Mouse (Mus musculus) heart, postnatal 25 days (tissue): ENCODE data around the gene Cd3g. TPM values are rescaled to one million over a fixed set of nuclear protein-coding genes. Genes with fewer than 3 reads are reported as not detected.

Experiments used
- DNase-seq: peaks from one replicate; pipeline ENCODE4 v3.0.0; 2022; ENCODE audit warnings: low spot score
- intact Hi-C: fragments of 180-260 bp; cut with DNase I; formaldehyde crosslinking; loops from one replicate; pipeline ENCODE4 v1.15.1; 2025
- total RNA-seq, 2 experiments: library from RNA; stranded (reverse); gene quantifications; 2 replicates each; pipeline ENCODE4 v1.2.3; 2021

Gene Cd3g
- total RNA-seq, 2 experiments from 2014 or later: not detected

- intact Hi-C loops: loop anchor here (2.0 kb wide), 1 partner anchor 40 kb away; the partner anchor contains the start of gene Kmt2a
- DNase-seq: no peak
Observed at GRCm38 (mm10) chr9:44921123-44921468, 59.1 kb downstream of the Cd3g start.

DNA sequence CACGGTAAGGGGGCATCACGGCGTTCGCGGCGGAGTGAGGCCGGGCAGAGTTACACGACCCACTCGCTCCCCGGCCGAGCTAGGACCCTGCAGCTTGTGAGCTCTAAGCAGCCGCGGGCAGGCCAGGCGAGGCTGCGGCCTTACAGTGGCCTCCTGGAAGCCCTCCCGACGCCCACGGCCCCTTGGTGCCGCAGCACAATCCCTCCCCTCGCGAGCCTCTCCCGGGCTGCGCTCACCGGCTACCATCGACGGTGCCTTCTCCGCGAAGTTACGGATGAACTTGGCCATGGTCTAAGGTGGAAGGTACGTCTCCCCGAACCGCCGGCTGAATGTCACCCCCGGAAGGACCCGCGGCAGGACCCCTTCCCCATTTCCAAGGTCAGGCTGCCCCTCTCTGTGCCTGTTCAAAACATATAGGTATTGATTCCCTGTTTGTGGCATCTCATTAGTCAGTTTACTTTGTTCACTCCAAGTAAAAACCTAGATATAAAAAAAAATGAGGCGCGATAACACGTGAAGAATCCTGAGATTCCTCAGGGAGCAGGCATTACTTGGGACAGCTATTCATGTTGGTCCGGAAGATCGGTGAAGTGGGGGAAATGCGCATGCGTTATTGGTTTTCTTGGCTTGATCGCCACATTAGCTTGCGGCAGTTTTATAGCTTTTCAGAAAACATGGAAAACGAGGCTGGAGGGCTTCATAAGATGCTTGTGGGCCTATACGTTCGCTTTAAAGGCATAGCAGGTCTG lies 59.7 kb downstream of the Cd3g start, which contains the start of gene Atp5l:
TSS of gene Atp5l (minus strand) at position 369 of the 749 bp plus-strand sequence.
- intact Hi-C loops: loop anchor here (2.0 kb wide), 1 partner anchor 40 kb away; the partner anchor contains the start of gene Kmt2a
- DNase-seq: peak; percentile 72

- no peak for DNase-seq
- intact Hi-C loops: loop anchor here (2.0 to 5.0 kb wide), 2 partner anchors 39 to 82 kb away; partner anchors contain the start of gene Kmt2a
Observed at GRCm38 (mm10) chr9:44919606-44920005, 60.6 kb downstream of the Cd3g start.

Other genes starting within 250 kb of the Cd3g start
- 100 to 1,000 TPM; 115 to 121 TPM for gene Phldb1, start 245.2 kb downstream of the Cd3g start, total RNA-seq
- gene Arcn1, start 212.6 kb downstream of the Cd3g start, total RNA-seq: 10 to 100 TPM; 85.4 to 85.5 TPM
- gene Ift46, start 212.5 kb downstream of the Cd3g start, total RNA-seq: 10 to 100 TPM; 32.0 to 39.5 TPM
- 10 to 100 TPM; 13.4 to 15.1 TPM for gene Tmem25, start 181.1 kb downstream of the Cd3g start, total RNA-seq
- gene Ttc36, start 177.4 kb downstream of the Cd3g start, total RNA-seq: under 1 TPM; 0.34 to 0.61 TPM
- gene Kmt2a, start 99.1 kb downstream of the Cd3g start, total RNA-seq: 10 to 100 TPM; 23.2 to 28.1 TPM
- gene Atp5l, start 59.7 kb downstream of the Cd3g start, total RNA-seq: 1,000 to 10,000 TPM; 1,628 to 1,660 TPM
- gene Ube4a, start 14.8 kb downstream of the Cd3g start, total RNA-seq: 10 to 100 TPM; 37.4 to 38.3 TPM
- under 1 TPM; 0.16 to 0.34 TPM for gene Cd3d, start 1.4 kb upstream of the Cd3g start, total RNA-seq
- gene Cd3e, start 29.2 kb upstream of the Cd3g start, total RNA-seq: under 1 TPM; 0.36 to 0.57 TPM
- 1 to 10 TPM in 1 of 2 experiments, under 1 TPM in 1; 0.81 to 1.0 TPM for gene Mpzl2, start 59.4 kb upstream of the Cd3g start, total RNA-seq
- 1 to 10 TPM; 1.5 to 2.6 TPM for gene Mpzl3, start 74.8 kb upstream of the Cd3g start, total RNA-seq
- under 1 TPM; 0.26 to 0.84 TPM for gene Jaml, start 98.8 kb upstream of the Cd3g start, total RNA-seq
- 1 to 10 TPM; 1.1 TPM for gene Scn2b, start 137.4 kb upstream of the Cd3g start, total RNA-seq
- 1 to 10 TPM; 2.5 to 2.8 TPM for gene Scn4b, start 158.0 kb upstream of the Cd3g start, total RNA-seq
- not detected for gene BC049352, start 201.6 kb upstream of the Cd3g start, total RNA-seq
- gene Tmprss4, start 223.7 kb upstream of the Cd3g start, total RNA-seq: not detected